Mouse (Mus musculus): Measurements from ENCODE around the gene Ano3. TPM values are rescaled to one million over a fixed set of nuclear protein-coding genes. Genes with fewer than 3 reads are reported as not detected.

Ano3 gene
- polyA plus RNA-seq, 1 experiment = not detected

DNA sequence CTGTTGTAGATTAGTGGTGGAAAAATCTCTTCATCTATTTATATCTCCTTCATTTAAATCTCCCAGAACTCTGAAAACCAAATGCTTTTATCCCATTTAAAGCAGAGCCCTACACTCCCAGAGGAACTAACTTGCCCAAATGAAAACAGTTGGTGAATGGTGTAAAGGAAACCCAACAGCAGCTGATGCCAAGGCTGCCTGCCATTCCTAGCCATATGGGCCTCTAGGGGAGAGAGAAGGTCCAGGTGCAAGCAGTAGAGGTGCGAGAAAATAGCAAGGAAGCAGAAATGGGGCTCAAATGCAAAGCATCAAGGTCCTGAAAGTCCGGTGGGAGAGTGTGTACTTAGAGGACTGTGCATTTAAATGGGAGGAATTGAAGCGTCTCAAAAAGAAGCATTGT lies 44.2 kb downstream of the Ano3 start:
- WGBS = 70% methylated on average over 3 of the region's 3 CpGs
- TF ChIP-seq POLR2A (IDR thresholded peaks at IDR 0.05; ENCODE audit: low read depth, low read length) (no peak), CTCF (IDR thresholded peaks at IDR 0.05; ENCODE audit: extremely low read depth, insufficient read length, insufficient replicate concordance, low read depth, low read length) (no peak)
- Histone ChIP-seq H3K27me3 (ENCODE audit: control insufficient read depth, insufficient read depth, low read length) (no peaks in the 10 kb centered on the region), H3K4me1 (ENCODE audit: control insufficient read depth, insufficient read depth, insufficient read length, low read length) (no peaks in the 10 kb centered on the region), H3K36me3 (ENCODE audit: control insufficient read depth, insufficient read depth, low read length) (no peaks in the 10 kb centered on the region), H3K4me3 (ENCODE audit: low read depth, low read length) (no peak overlapping the region), H3K27ac (ENCODE audit: insufficient read depth, low read depth, low read length) (no peak overlapping the region)

DNA sequence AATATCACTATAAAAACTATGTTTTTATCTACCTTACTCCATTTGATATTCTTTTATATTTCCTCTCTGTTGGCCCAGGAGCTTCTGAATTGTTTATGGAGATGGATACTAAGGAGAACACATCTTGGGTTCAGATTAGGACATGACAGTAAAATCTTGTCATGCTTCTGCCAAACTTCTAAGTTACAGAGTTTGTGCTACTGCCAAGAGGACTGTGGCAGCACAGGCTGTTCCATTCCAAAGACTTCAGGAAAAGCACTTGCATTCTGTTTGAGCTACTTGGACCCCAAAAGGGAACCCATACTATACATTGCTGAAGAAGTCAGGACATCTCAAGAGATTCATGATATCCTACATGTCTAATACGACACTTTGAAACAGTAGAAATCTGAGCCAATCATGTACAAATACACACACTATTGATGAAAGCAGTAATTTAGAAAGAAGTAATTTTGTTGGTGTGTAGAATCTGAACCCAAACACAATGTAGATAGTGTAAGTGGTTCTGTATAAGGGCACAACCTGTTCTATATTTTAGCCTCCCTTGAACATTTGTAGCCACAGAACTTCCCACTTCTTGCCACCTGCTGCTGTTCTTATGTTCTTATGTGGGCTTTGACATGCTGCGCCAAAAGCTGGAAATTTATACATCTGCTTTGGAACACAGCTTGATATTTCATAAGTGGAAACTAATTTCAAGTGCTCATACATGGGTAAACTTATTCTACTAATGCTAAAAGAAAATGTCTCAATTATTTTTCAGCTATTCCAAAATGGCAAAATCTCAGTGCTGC lies 54.0 kb downstream of the Ano3 start:
- TF ChIP-seq CTCF (IDR thresholded peaks at IDR 0.05; ENCODE audit: extremely low read depth, insufficient read length, insufficient replicate concordance, low read depth, low read length) (no peak), POLR2A (IDR thresholded peaks at IDR 0.05; ENCODE audit: low read depth, low read length) (no peak)
- Histone ChIP-seq H3K27ac (ENCODE audit: insufficient read depth, low read depth, low read length) (no peak overlapping the region), H3K4me3 (ENCODE audit: low read depth, low read length) (no peak overlapping the region), H3K4me1 (ENCODE audit: control insufficient read depth, insufficient read depth, insufficient read length, low read length) (no peaks in the 10 kb centered on the region), H3K36me3 (ENCODE audit: control insufficient read depth, insufficient read depth, low read length) (no peaks in the 10 kb centered on the region), H3K27me3 (ENCODE audit: control insufficient read depth, insufficient read depth, low read length) (no peaks in the 10 kb centered on the region)
- WGBS = 86% methylated on average over 2 of the region's 2 CpGs

DNA sequence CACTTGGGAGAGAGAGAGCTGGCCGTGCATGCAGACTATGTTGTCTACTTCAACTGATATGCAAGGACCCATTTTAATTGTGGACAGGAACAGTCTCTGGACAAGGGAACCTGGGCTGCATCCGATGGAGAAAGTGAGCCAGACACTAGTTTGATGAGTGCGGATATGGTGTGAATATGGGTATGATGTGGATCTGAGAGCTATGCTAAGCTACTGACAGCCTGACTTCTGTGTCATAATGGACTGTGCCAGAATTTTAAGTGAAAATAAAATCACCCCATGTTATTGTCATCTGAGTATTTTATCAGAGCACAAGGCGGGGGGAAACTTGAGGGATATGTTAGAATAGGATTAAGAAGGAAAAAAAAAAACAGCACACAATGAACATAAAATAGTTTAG lies 79.1 kb downstream of the Ano3 start:
- TF ChIP-seq CTCF (IDR thresholded peaks at IDR 0.05; ENCODE audit: extremely low read depth, insufficient read length, insufficient replicate concordance, low read depth, low read length) (no peak), POLR2A (IDR thresholded peaks at IDR 0.05; ENCODE audit: low read depth, low read length) (no peak)
- Histone ChIP-seq H3K27ac (ENCODE audit: insufficient read depth, low read depth, low read length) (no peak overlapping the region), H3K4me1 (ENCODE audit: control insufficient read depth, insufficient read depth, insufficient read length, low read length) (no peaks in the 10 kb centered on the region), H3K36me3 (ENCODE audit: control insufficient read depth, insufficient read depth, low read length) (no peaks in the 10 kb centered on the region), H3K4me3 (ENCODE audit: low read depth, low read length) (no peak overlapping the region), H3K27me3 (ENCODE audit: control insufficient read depth, insufficient read depth, low read length) (no peaks in the 10 kb centered on the region)
- WGBS = 75% methylated on average over 4 of the region's 4 CpGs

DNA sequence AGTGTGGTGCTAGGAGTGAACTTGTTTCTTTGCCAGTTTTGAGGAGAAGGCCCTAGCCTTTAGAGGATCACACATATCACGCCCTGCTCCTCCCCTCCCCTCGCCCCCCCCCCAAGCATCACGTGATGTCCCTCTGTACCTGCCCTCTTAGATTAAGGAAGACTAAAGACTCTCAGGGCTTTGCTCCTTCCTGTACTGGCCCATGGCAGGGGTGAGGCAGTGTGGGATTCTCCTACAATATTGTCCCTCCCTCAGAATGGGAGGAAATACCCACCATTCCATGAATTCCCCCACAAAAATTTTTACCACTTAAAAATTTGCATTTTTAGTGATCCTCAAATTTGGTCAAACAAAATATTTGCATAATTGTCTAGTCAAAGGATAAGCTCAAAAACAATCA lies 85.1 kb downstream of the Ano3 start:
- 58% methylated on average over 3 of the region's 3 CpGs for WGBS
- H3K27me3 ChIP-seq (ENCODE audit: control insufficient read depth, insufficient read depth, low read length) = no peaks in the 10 kb centered on the region
- H3K4me1 ChIP-seq (ENCODE audit: control insufficient read depth, insufficient read depth, insufficient read length, low read length) = no peaks in the 10 kb centered on the region
- no peak overlapping the region for H3K27ac ChIP-seq (ENCODE audit: insufficient read depth, low read depth, low read length)
- no peak overlapping the region for H3K4me3 ChIP-seq (ENCODE audit: low read depth, low read length)
- H3K36me3 ChIP-seq (ENCODE audit: control insufficient read depth, insufficient read depth, low read length) = no peaks in the 10 kb centered on the region
- TF ChIP-seq POLR2A (IDR thresholded peaks at IDR 0.05; ENCODE audit: low read depth, low read length) (no peak), CTCF (IDR thresholded peaks at IDR 0.05; ENCODE audit: extremely low read depth, insufficient read length, insufficient replicate concordance, low read depth, low read length) (no peak)

DNA sequence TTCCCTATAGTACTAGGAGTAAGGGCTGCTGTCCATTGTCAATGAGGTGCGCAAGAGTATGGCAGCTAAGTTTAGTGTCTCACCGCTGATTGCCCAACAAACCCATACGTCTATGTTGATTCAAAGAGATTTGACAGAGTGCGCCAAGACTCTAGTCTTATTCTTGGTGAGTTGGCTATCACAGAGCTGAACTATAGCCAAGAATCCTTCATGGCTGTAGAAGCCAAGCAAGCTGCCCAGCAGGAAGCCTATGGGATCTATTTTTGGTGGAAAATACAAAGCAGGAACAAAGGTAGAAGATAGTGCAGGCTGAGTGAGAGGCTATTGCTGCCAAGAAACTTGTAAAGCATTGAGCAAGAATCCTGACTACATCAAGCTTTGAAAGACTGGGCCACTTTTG lies 87.3 kb downstream of the Ano3 start:
- Histone ChIP-seq H3K27me3 (ENCODE audit: control insufficient read depth, insufficient read depth, low read length) (no peaks in the 10 kb centered on the region), H3K4me3 (ENCODE audit: low read depth, low read length) (no peak overlapping the region), H3K36me3 (ENCODE audit: control insufficient read depth, insufficient read depth, low read length) (no peaks in the 10 kb centered on the region), H3K27ac (ENCODE audit: insufficient read depth, low read depth, low read length) (no peak overlapping the region), H3K4me1 (ENCODE audit: control insufficient read depth, insufficient read depth, insufficient read length, low read length) (no peaks in the 10 kb centered on the region)
- 93% methylated on average over 4 of the region's 4 CpGs for WGBS
- TF ChIP-seq CTCF (IDR thresholded peaks at IDR 0.05; ENCODE audit: extremely low read depth, insufficient read length, insufficient replicate concordance, low read depth, low read length) (no peak), POLR2A (IDR thresholded peaks at IDR 0.05; ENCODE audit: low read depth, low read length) (no peak)

DNA sequence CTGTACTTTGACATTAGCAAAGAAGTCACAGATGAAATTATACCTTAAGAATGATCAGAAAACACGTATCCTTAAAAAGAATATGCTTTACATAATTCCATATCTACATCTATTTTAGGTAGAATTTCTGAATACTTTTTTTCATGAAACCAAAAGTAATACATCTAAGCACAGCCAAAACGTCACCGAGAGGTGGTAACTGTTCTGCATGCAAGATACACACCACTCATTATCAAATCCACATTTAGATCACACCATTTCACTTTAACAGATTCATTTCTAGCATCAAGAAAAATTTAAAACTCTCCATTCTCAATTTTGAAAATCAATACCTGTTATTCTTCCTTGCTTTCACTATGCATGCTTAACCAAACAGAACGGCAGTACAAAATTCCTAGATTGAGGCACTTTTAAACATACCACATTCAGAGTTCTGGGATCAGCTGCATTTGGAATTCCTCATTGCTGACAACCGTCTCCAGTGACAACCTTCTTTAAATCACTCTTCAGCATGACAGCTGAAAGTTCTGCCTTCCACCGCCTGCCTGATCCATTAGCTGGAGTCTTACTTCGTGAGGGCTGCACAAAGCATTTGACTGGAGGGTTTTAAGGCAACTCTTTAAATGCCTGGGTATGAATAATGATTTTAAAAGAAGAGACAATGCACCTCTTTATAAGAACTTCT lies 111.0 kb downstream of the Ano3 start:
- no peak overlapping the region for H3K4me3 ChIP-seq (ENCODE audit: low read depth, low read length)
- H3K27me3 ChIP-seq (ENCODE audit: control insufficient read depth, insufficient read depth, low read length) = no peaks in the 10 kb centered on the region
- no peak for TF ChIP-seq POLR2A (IDR thresholded peaks at IDR 0.05; ENCODE audit: low read depth, low read length)
- TF ChIP-seq CTCF (IDR thresholded peaks at IDR 0.05; ENCODE audit: extremely low read depth, insufficient read length, insufficient replicate concordance, low read depth, low read length) = no peak
- no peak overlapping the region for H3K27ac ChIP-seq (ENCODE audit: insufficient read depth, low read depth, low read length)
- no peaks in the 10 kb centered on the region for H3K4me1 ChIP-seq (ENCODE audit: control insufficient read depth, insufficient read depth, insufficient read length, low read length)
- H3K36me3 ChIP-seq (ENCODE audit: control insufficient read depth, insufficient read depth, low read length) = no peaks in the 10 kb centered on the region
- 62% methylated on average over 7 of the region's 7 CpGs for WGBS

DNA sequence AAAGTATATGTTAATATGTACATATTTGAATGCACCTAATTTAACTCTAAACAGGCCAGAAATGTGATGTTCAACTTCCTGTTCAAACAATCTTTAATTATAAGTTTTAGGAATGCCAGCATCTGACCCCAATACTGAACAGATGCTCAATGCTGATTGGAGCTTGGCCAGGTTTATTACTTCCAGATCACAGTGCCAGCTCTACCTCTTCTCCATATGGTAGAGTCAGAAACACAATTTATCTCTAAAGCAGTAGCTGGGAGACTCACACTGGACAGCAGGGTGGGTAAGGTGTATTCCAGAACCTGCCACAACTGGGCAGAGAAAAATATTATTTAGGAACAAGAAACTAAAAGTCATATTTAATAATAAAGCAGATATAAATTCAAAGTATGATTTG lies 134.5 kb downstream of the Ano3 start:
- Histone ChIP-seq H3K36me3 (ENCODE audit: control insufficient read depth, insufficient read depth, low read length) (no peaks in the 10 kb centered on the region), H3K27ac (ENCODE audit: insufficient read depth, low read depth, low read length) (no peak overlapping the region), H3K27me3 (ENCODE audit: control insufficient read depth, insufficient read depth, low read length) (no peaks in the 10 kb centered on the region), H3K4me3 (ENCODE audit: low read depth, low read length) (no peak overlapping the region), H3K4me1 (ENCODE audit: control insufficient read depth, insufficient read depth, insufficient read length, low read length) (no peaks in the 10 kb centered on the region)
- TF ChIP-seq POLR2A (IDR thresholded peaks at IDR 0.05; ENCODE audit: low read depth, low read length) = no peak
- TF ChIP-seq CTCF (IDR thresholded peaks at IDR 0.05; ENCODE audit: extremely low read depth, insufficient read length, insufficient replicate concordance, low read depth, low read length) = no peak
